Mouse (Mus musculus): ENCODE data around the gene Tox3. TPM values are rescaled to one million over a fixed set of nuclear protein-coding genes. Genes with fewer than 3 reads are reported as not detected.

The Tox3 gene
- 10 to 100 TPM; 12.3 to 14.0 TPM for total RNA-seq (2021)
- long read RNA-seq, experiment 1, partial matches to known transcripts, result 1 of 6 reads
- long read RNA-seq, experiment 1, other reads (novel, unspliced or antisense), result 3 of 6 reads
- long read RNA-seq, experiment 2, partial matches to known transcripts, result 2 of 13 reads
- long read RNA-seq, experiment 2, other reads (novel, unspliced or antisense), result 9 of 13 reads

GRCm38 (mm10) chr8:90348178-90348925 is at the start of gene Tox3:
TSS of gene Tox3 (minus strand) at chr8:90348343.
- DNase-seq (ENCODE audit: low spot score in 2 of 2), result peak in 1 of 2 experiments; percentile 26
- Histone ChIP-seq H3K27ac (peak within 1 kb of the TSS; percentile 82), H3K4me3 (peak within 1 kb of the TSS; percentile 73)
- no peak for TF ChIP-seq CTCF (conservative IDR thresholded peaks at IDR 0.05)

GRCm38 (mm10) chr8:90392643-90393042 is 44.5 kb upstream of the Tox3 start:
- no peak overlapping the region for H3K4me3 ChIP-seq

GRCm38 (mm10) chr8:90391483-90392074 is 43.4 kb upstream of the Tox3 start:
- Histone ChIP-seq H3K27ac (no peak overlapping the region), H3K4me3 (no peak overlapping the region)
- no peak for DNase-seq (ENCODE audit: low spot score in 2 of 2)
- TF ChIP-seq CTCF (conservative IDR thresholded peaks at IDR 0.05), result no peak

More at GRCm38 (mm10) chr8:90392643-90393042, 44.5 kb upstream of the Tox3 start:
- no peak for DNase-seq (ENCODE audit: low spot score in 2 of 2)
- no peak overlapping the region for H3K27ac ChIP-seq
- no peak for TF ChIP-seq CTCF (conservative IDR thresholded peaks at IDR 0.05)

- DNase-seq (ENCODE audit: low spot score in 2 of 2), result no peak
- H3K27ac ChIP-seq, result no peak overlapping the region
- TF ChIP-seq CTCF (conservative IDR thresholded peaks at IDR 0.05), result no peak
- no peak overlapping the region for H3K4me3 ChIP-seq
These were observed 42.7 kb upstream of the Tox3 start for GRCm38 (mm10) chr8:90390827-90391226.

- no peak for TF ChIP-seq CTCF (conservative IDR thresholded peaks at IDR 0.05)
- no peak for DNase-seq (ENCODE audit: low spot score in 2 of 2)
- Histone ChIP-seq H3K4me3 (no peak overlapping the region), H3K27ac (no peak overlapping the region)
These were observed 30.9 kb upstream of the Tox3 start for GRCm38 (mm10) chr8:90379064-90379463.

GRCm38 (mm10) chr8:90378036-90378435 is 29.9 kb upstream of the Tox3 start:
- no peak for TF ChIP-seq CTCF (conservative IDR thresholded peaks at IDR 0.05)
- no peak overlapping the region for H3K27ac ChIP-seq
- no peak for DNase-seq (ENCODE audit: low spot score in 2 of 2)
- no peak overlapping the region for H3K4me3 ChIP-seq

- Histone ChIP-seq H3K27ac (no peak overlapping the region), H3K4me3 (no peak overlapping the region)
- TF ChIP-seq CTCF (conservative IDR thresholded peaks at IDR 0.05), result no peak
- no peak for DNase-seq (ENCODE audit: low spot score in 2 of 2)
These were observed 23.6 kb upstream of the Tox3 start for GRCm38 (mm10) chr8:90371611-90372222.

- no peak for TF ChIP-seq CTCF (conservative IDR thresholded peaks at IDR 0.05)
- no peak for DNase-seq (ENCODE audit: low spot score in 2 of 2)
These were observed 21.7 kb upstream of the Tox3 start for GRCm38 (mm10) chr8:90369876-90370275.

GRCm38 (mm10) chr8:90356729-90357128 is 8.6 kb upstream of the Tox3 start:
- TF ChIP-seq CTCF (conservative IDR thresholded peaks at IDR 0.05), result no peak
- H3K27ac ChIP-seq, result no peak overlapping the region
- no peak for DNase-seq (ENCODE audit: low spot score in 2 of 2)
- no peak overlapping the region for H3K4me3 ChIP-seq

More at GRCm38 (mm10) chr8:90369876-90370275, 21.7 kb upstream of the Tox3 start:
- Histone ChIP-seq H3K27ac (no peak overlapping the region), H3K4me3 (no peak overlapping the region)

GRCm38 (mm10) chr8:90354782-90355181 is 6.6 kb upstream of the Tox3 start:
- peak; percentile 35 for TF ChIP-seq CTCF (conservative IDR thresholded peaks at IDR 0.05)
- no peak overlapping the region for H3K4me3 ChIP-seq
- no peak overlapping the region for H3K27ac ChIP-seq
- DNase-seq (ENCODE audit: low spot score in 2 of 2), result no peak

GRCm38 (mm10) chr8:90353960-90354540 is 5.9 kb upstream of the Tox3 start:
- H3K27ac ChIP-seq, result no peak overlapping the region
- TF ChIP-seq CTCF (conservative IDR thresholded peaks at IDR 0.05), result no peak
- DNase-seq (ENCODE audit: low spot score in 2 of 2), result no peak
- H3K4me3 ChIP-seq, result no peak overlapping the region

- Histone ChIP-seq H3K4me3 (no peak overlapping the region), H3K27ac (no peak overlapping the region)
- DNase-seq (ENCODE audit: low spot score in 2 of 2), result no peak
- no peak for TF ChIP-seq CTCF (conservative IDR thresholded peaks at IDR 0.05)
These were observed 5.4 kb upstream of the Tox3 start for GRCm38 (mm10) chr8:90353499-90353898.

- no peak for DNase-seq (ENCODE audit: low spot score in 2 of 2)
- no peak for TF ChIP-seq CTCF (conservative IDR thresholded peaks at IDR 0.05)
- Histone ChIP-seq H3K4me3 (no peak overlapping the region), H3K27ac (no peak overlapping the region)
These were observed 4.8 kb upstream of the Tox3 start for GRCm38 (mm10) chr8:90352991-90353390.
